Mouse (Mus musculus) forelimb bud, embryonic 11.5 days (tissue): ENCODE measurements at regions not wholly inside any gene's neighbourhood (a gene's known extent, or its start where the extent isn't known, plus 50 kb on each side); places are given as distances from the start of the nearest gene placed in this dataset.

ENCODE experiments used
- DNase-seq: peaks from one replicate; pipeline ENCODE4 v3.0.0-alpha.2; 2012; ENCODE audit warnings: low read depth, low spot score

GRCm38 (mm10) chr9:90827474-90827873 lies 534.7 kb upstream of the Zic4 start:
- no peak for DNase-seq

DNA sequence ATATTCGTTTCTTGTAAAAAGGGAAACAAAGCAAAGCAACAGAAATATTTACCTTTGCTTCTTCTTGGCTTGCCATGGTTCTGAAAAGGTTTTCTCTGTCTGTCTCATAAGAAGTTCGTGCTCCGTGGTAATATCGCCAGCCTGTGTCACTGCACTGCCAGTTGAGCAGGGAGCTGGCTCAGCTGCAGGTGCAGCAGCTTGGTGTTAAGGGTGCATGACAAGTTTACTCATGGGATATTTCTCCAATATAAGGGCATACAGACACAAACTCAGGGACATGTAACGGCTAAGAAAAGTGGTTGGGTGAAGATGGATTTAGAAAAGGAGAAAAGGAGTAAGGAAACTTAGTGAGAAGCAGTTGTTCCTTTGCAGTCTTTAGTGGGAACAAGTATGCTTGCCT lies 533.5 kb upstream of the Zic4 start:
- no peak for DNase-seq

- DNase-seq, result no peak
These were observed 531.5 kb upstream of the Zic4 start for GRCm38 (mm10) chr9:90830704-90831103.

DNA sequence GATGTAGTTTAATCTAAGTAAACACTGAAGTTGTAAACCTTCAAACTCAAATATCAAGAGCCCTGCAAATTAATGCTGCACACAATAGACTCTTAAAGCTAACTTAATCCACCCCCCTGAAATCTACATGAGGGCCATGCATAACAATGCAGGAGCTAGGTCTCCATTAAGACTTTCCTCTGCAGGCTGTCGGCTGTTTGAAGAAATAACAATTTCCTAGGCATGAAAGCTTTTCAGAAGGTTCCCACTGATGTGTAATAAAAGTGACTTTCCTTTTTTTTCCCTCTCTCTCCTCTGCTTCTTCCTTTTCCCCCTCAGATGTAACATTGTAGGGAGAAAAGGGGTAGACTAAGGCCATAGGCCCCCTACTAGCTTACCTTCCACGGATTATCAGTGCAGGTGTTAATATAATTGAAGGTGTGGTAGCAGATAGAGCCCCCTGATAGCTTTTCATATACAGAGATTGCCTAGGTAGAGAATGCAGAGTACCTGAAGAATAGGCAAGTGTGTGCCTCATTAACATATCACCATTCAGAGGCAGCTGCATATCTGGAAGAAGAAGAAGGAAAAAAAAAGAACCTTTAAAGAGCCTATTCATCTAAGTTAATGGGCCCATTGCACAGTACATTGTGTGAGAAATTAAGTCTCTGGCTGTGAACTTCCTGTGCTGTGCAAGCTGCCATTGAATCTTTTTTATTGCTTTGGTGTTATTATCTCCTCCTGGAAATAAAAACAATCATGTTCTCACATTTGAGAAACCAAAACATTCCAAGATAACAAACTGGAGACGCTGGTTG lies 528.3 kb upstream of the Zic4 start:
- no peak for DNase-seq

- DNase-seq, result no peak
These were observed 523.9 kb upstream of the Zic4 start for GRCm38 (mm10) chr9:90838184-90838926.

DNA sequence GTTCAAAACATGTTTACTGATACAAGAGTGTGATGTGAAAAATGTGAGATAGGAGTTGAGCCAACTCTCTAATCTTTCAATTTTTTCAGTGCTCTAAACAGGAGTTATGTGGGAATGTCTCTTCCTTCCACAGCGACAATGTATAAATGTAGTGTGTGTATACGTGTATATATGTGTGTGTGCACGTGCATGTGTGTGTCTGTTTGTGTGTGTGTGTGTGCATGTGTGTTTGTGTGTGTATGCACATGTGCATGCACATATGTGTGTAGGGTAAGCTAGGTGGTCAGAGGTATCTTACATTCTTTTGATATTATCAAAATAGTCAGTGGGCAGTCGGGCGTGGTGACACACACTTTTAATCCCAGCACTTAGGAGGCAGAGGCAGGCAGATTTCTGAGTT lies 511.2 kb upstream of the Zic4 start:
- no peak for DNase-seq

- DNase-seq, result no peak
These were observed 490.6 kb upstream of the Zic4 start for GRCm38 (mm10) chr9:90871636-90872035.

- no peak for DNase-seq
These were observed 477.7 kb upstream of the Zic4 start for GRCm38 (mm10) chr9:90884467-90884866.

GRCm38 (mm10) chr9:90887405-90887804 lies 474.8 kb upstream of the Zic4 start:
- DNase-seq, result no peak

GRCm38 (mm10) chr9:90890801-90891200 lies 471.4 kb upstream of the Zic4 start:
- DNase-seq, result no peak

DNA sequence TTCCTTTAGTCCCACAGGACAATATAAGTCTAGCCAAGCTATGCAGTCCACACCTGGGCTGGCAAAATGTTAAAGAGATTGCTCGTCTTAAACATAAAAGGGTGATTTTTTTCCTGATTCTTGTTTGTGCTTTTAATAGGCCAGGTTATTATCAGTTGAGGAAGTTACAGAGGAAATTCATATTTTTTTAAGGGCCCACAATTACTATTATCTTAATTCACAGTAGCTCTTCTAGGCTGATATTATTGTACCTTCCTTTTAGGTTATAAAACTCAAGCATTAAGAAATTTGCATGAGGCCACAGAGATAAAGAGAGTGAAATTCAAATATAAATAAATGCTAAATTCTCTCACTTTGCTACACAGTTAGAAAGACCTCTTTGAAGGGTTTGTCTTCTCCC lies 469.4 kb upstream of the Zic4 start:
- DNase-seq, result no peak

- DNase-seq, result no peak
These were observed 458.7 kb upstream of the Zic4 start for GRCm38 (mm10) chr9:90903557-90903956.

- no peak for DNase-seq
These were observed 456.1 kb upstream of the Zic4 start for GRCm38 (mm10) chr9:90906106-90906505.

GRCm38 (mm10) chr9:90906684-90907083 lies 455.5 kb upstream of the Zic4 start:
- no peak for DNase-seq

DNA sequence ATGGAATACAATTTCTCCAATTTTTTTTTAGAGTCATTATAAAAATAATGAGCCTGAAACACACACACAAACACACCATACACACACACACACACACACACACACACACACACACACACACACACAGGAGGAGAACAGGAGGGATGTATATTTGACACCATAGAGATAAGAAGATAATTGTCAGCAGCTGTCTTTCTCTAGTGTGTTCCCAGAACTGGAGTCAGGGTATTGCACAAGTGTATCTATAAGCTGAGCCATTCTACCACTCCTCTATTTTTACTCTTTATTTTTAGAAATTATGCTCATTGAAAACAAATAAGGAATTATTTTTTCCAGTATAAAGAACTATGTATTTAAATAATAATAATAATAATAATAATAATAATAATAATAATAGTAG lies 407.6 kb upstream of the Zic4 start:
- DNase-seq, result no peak

- DNase-seq, result peak; percentile 53
These were observed 400.8 kb upstream of the Zic4 start for GRCm38 (mm10) chr9:90961436-90961835.

- DNase-seq, result no peak
These were observed 398.2 kb upstream of the Zic4 start for GRCm38 (mm10) chr9:90964043-90964442.

- DNase-seq, result no peak
These were observed 383.5 kb upstream of the Zic4 start for GRCm38 (mm10) chr9:90978730-90979129.

- DNase-seq, result no peak
These were observed 382.0 kb upstream of the Zic4 start for GRCm38 (mm10) chr9:90980023-90980802.

GRCm38 (mm10) chr9:90999178-90999577 lies 363.0 kb upstream of the Zic4 start:
- DNase-seq, result no peak

GRCm38 (mm10) chr9:91004214-91004613 lies 358.0 kb upstream of the Zic4 start:
- DNase-seq, result no peak

DNA sequence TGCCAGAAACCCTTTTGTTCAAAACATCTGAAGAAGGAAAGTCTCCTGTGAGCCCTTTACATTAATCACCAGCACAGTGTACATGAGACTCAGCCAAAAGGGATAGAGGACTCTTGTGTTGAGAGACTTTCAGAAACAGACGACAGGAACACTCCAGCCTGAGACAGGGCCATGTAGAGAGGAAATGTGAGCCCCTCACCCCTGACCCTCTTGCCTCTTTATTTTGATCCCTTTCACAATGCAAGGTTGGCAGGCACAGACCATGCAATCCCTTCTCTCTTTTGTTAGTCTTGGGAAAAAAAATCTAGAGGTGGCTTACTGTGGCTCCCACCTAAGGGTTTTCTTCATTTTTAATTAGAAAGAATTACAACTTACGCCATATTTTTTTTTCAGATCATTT lies 321.7 kb upstream of the Zic4 start:
- DNase-seq, result peak; percentile 10
